In genomic region chr12:80083937-80084336, GRCm38 (mm10) we compare ENCODE assay signal across 8 mouse cellular contexts. TPM values are rescaled to one million over a fixed set of nuclear protein-coding genes. Genes with fewer than 3 reads are reported as not detected.
DNase-seq lines count a peak whose midpoint lies in the region; ATAC-seq lines count a peak whose summit lies in the region.

No protein-coding gene starts in this region.

- H3K4me1 ChIP-seq in hindbrain, embryonic 11.5 days (replicated peaks; ENCODE audit: control insufficient read depth, insufficient read depth, low read length), result peaks cover 5% of the 10 kb centered on the region
- no peaks in the 10 kb centered on the region for H3K4me1 ChIP-seq in hindbrain, embryonic 16.5 days (ENCODE audit: control insufficient read depth, insufficient read depth, low read depth, low read length)
- peaks cover 8% of the 10 kb centered on the region for H3K4me1 ChIP-seq in embryonic facial prominence, embryonic 11.5 days (ENCODE audit: control insufficient read depth, insufficient read depth, low read length)
- H3K4me1 ChIP-seq in limb, embryonic 12.5 days (replicated peaks), result peaks cover 31% of the 10 kb centered on the region

- no peaks in the 10 kb centered on the region for H3K36me3 ChIP-seq in hindbrain, embryonic 11.5 days (ENCODE audit: control insufficient read depth, insufficient read depth, low read length)
- no peaks in the 10 kb centered on the region for H3K36me3 ChIP-seq in hindbrain, embryonic 16.5 days (ENCODE audit: control insufficient read depth, insufficient read depth, low read length)
- no peaks in the 10 kb centered on the region for H3K36me3 ChIP-seq in embryonic facial prominence, embryonic 11.5 days (replicated peaks; ENCODE audit: control insufficient read depth, insufficient read depth, low read depth, low read length)
- no peaks in the 10 kb centered on the region for H3K36me3 ChIP-seq in limb, embryonic 12.5 days

- no peaks in the 10 kb centered on the region for H3K9me3 ChIP-seq in hindbrain, embryonic 11.5 days (ENCODE audit: control insufficient read depth, low read length)
- H3K9me3 ChIP-seq in hindbrain, embryonic 16.5 days (ENCODE audit: control insufficient read depth, low read length), result no peaks in the 10 kb centered on the region
- no peaks in the 10 kb centered on the region for H3K9me3 ChIP-seq in embryonic facial prominence, embryonic 11.5 days (replicated peaks; ENCODE audit: control insufficient read depth, low read length)
- H3K9me3 ChIP-seq in limb, embryonic 12.5 days, result no peaks in the 10 kb centered on the region

- H3K4me3 ChIP-seq in hindbrain, embryonic 11.5 days (ENCODE audit: low read depth, low read length), result no peak overlapping the region
- H3K4me3 ChIP-seq in hindbrain, embryonic 16.5 days (ENCODE audit: low read length), result no peak overlapping the region
- H3K4me3 ChIP-seq in embryonic facial prominence, embryonic 11.5 days (ENCODE audit: low read depth, low read length), result no peak overlapping the region
- H3K4me3 ChIP-seq in limb, embryonic 12.5 days (replicated peaks), result no peak overlapping the region

- no peak overlapping the region for H3K4me2 ChIP-seq in hindbrain, embryonic 11.5 days (replicated peaks; ENCODE audit: low read depth, low read length)
- H3K4me2 ChIP-seq in hindbrain, embryonic 16.5 days (ENCODE audit: low read length), result no peak overlapping the region
- no peak overlapping the region for H3K4me2 ChIP-seq in embryonic facial prominence, embryonic 11.5 days (ENCODE audit: low read depth, low read length)
- H3K4me2 ChIP-seq in limb, embryonic 12.5 days, result no peak overlapping the region

- no peak for ATAC-seq in hindbrain, embryonic 11.5 days (ENCODE audit: low FRiP score)
- no peak for ATAC-seq in hindbrain, embryonic 16.5 days
- peak; percentile 20; the same call in 1 of the 2 replicates for ATAC-seq in embryonic facial prominence, embryonic 11.5 days (replicated peaks; ENCODE audit: insufficient number of reproducible peaks, low FRiP score, low TSS enrichment, low read depth)
- no peak for ATAC-seq in limb, embryonic 12.5 days (ENCODE audit: insufficient number of reproducible peaks, insufficient read depth, low FRiP score, low TSS enrichment, low read depth)

- 0 out of 2 replicates have a peak overlapping the region, but pooled peaks have one; percentile 24 for H3K27ac ChIP-seq in hindbrain, embryonic 11.5 days (ENCODE audit: low read depth, low read length)
- H3K27ac ChIP-seq in hindbrain, embryonic 16.5 days (ENCODE audit: low read depth, low read length), result no peak overlapping the region
- H3K27ac ChIP-seq in embryonic facial prominence, embryonic 11.5 days (replicated peaks; ENCODE audit: low read depth, low read length), result no peak overlapping the region
- H3K27ac ChIP-seq in limb, embryonic 12.5 days, result 0 out of 2 replicates have a peak overlapping the region, but pooled peaks have one; percentile 8

- no peak overlapping the region for H3K9ac ChIP-seq in hindbrain, embryonic 11.5 days (ENCODE audit: low read depth, low read length)
- H3K9ac ChIP-seq in hindbrain, embryonic 16.5 days (ENCODE audit: low read depth, low read length), result no peak overlapping the region
- H3K9ac ChIP-seq in embryonic facial prominence, embryonic 11.5 days (replicated peaks; ENCODE audit: low read length), result no peak overlapping the region
- no peak overlapping the region for H3K9ac ChIP-seq in limb, embryonic 12.5 days (replicated peaks)

- intact Hi-C loops in heart, postnatal 14 days (cut with DNase I), result loop anchor here (2.0 kb wide), 2 partner anchors 19 to 23 kb away; no protein-coding TSS in a partner anchor
- intact Hi-C loops in left cerebral cortex, postnatal 14 days (cut with DNase I), result no loop called here

- 7% methylated on average over 2 of the region's 3 CpGs for WGBS in hindbrain, embryonic 11.5 days
- 8% methylated on average over 3 of the region's 3 CpGs for WGBS in hindbrain, embryonic 16.5 days
- 7% methylated on average over 3 of the region's 3 CpGs for WGBS in embryonic facial prominence, embryonic 11.5 days
- WGBS in limb, embryonic 12.5 days, result 15% methylated on average over 3 of the region's 3 CpGs

- H3K27me3 ChIP-seq in hindbrain, embryonic 11.5 days (ENCODE audit: control insufficient read depth, insufficient read depth, low read length), result no peaks in the 10 kb centered on the region
- H3K27me3 ChIP-seq in hindbrain, embryonic 16.5 days (replicated peaks; ENCODE audit: control insufficient read depth, insufficient read depth, low read length), result no peaks in the 10 kb centered on the region
- H3K27me3 ChIP-seq in embryonic facial prominence, embryonic 11.5 days (ENCODE audit: control insufficient read depth, insufficient read depth, low read length), result no peaks in the 10 kb centered on the region
- H3K27me3 ChIP-seq in limb, embryonic 12.5 days, result no peaks in the 10 kb centered on the region

- no peak for DNase-seq in hindbrain, embryonic 11.5 days (ENCODE audit: low spot score)
- peak; percentile 22 for DNase-seq in embryonic facial prominence, embryonic 11.5 days (ENCODE audit: low spot score)
- peak; percentile 75 to 80 for DNase-seq in heart, postnatal 14 days
- peak; percentile 54 for DNase-seq in retina, embryonic 14.5 days (ENCODE audit: low spot score)
- DNase-seq in frontal cortex, adult 2 months (ENCODE audit: extremely low spot score in 1 of 2, low spot score in 1 of 2), result no peak
- no peak for DNase-seq in left cerebral cortex, postnatal 14 days (ENCODE audit: low spot score in 2 of 2)

RNA-seq across cellular contexts. Expression of gene Zfp36l1, which starts 28.9 kb away (rescaled TPM):
- polyA plus RNA-seq in hindbrain, embryonic 11.5 days (2014; fragmentation: Nextera tagmentation; extraction: Ambion mirVana), result 112 and 127 TPM in 2 replicates
- 38.0 and 50.8 TPM in 2 replicates for polyA plus RNA-seq in hindbrain, embryonic 16.5 days (2015; fragmentation: Nextera tagmentation; extraction: Ambion mirVana)
- 154 and 160 TPM in 2 replicates for polyA plus RNA-seq in embryonic facial prominence, embryonic 11.5 days (2014; fragmentation: Nextera tagmentation; extraction: Ambion mirVana)
- total RNA-seq in heart, postnatal 14 days (2021), result 10 to 100 TPM; 97.5 to 98.7 TPM
- 80.7 and 89.8 TPM in 2 replicates for polyA plus RNA-seq in limb, embryonic 12.5 days (2016; fragmentation: Nextera tagmentation; extraction: Ambion mirVana)
- polyA plus RNA-seq in frontal cortex, adult 2 months (2012; rRNA removed), result 22.0 and 24.3 TPM in 2 replicates
- 10 to 100 TPM; 36.3 to 39.5 TPM for total RNA-seq in left cerebral cortex, postnatal 14 days (2021)

Comparison
In these comparisons a context has a peak if more than half of its experiments do, and no peak if none do; other contexts are left out.
1. H3K27ac ChIP-seq: peak in hindbrain, embryonic 11.5 days (single experiment) and limb, embryonic 12.5 days (single experiment); none in hindbrain, embryonic 16.5 days (single experiment) and embryonic facial prominence, embryonic 11.5 days (single experiment).
2. DNase-seq: peak in embryonic facial prominence, embryonic 11.5 days (single experiment), heart, postnatal 14 days (2 of 2) and retina, embryonic 14.5 days (single experiment); none in hindbrain, embryonic 11.5 days (single experiment), frontal cortex, adult 2 months (0 of 2) and left cerebral cortex, postnatal 14 days (0 of 2).